Mouse (Mus musculus) MEL (cell line): Measurements from ENCODE around the gene Dop1a.

Source experiments
- CHD2 ChIP-seq: IDR thresholded peaks from 2 replicates; pipeline ENCODE4 v1.6.1; 2011; ENCODE audit warnings: low read length, improper control_type of control experiment
- POLR2A ChIP-seq, 2 experiments: IDR thresholded peaks; 2 replicates each; pipeline ENCODE4 v1.6.1; 2011 to 2012; ENCODE audit warnings: low read length in 2 of 2, mild to moderate bottlenecking in 2 of 2, control low read depth in 1 of 2, improper control_type of control experiment in 1 of 2, low read depth in 1 of 2, moderate library complexity in 1 of 2; ENCODE audit not compliant: control insufficient read depth in 1 of 2, insufficient read depth in 1 of 2, poor library complexity in 1 of 2

DNA sequence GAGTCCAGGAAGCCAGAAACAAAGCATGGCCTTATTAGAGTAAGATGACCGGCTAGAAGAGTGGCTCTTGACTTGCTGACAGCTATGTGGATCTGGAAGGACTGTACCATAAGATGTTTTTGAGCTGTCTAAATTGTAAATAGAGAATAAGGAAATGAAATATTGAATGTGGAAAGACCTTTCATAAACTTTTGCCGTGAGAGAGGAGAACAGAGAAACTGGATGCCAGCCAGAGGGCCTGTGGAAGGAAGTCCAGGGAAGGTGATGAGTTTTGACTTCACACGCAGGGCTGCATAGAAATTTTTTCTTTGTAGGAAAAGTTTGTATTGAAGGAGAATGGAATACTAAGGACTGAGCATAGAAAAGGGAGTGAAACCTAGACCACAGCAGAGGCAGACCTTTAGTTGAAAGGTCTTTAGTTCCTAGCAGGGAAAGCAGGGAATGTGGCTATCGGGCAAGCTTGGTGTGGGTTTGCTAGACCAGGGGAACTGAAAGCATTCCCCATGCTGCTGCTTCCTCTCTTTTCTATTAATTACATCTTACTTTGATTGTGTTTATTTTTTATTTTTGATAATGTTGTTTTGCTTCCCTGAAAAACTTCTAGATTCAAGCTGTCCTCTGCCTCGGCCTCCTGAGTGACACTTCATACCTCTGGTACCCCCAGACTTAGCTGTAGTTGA, 11.6 kb downstream of the Dop1a start:
- TF ChIP-seq POLR2A (IDR thresholded peaks at IDR 0.05; ENCODE audit: control insufficient read depth in 1 of 2, insufficient read depth in 1 of 2, low read depth in 1 of 2, low read length in 2 of 2, poor library complexity in 1 of 2), result no peak
- TF ChIP-seq CHD2, result no peak
